8 mouse cellular contexts compared by ENCODE assay signal in the genomic region with DNA sequence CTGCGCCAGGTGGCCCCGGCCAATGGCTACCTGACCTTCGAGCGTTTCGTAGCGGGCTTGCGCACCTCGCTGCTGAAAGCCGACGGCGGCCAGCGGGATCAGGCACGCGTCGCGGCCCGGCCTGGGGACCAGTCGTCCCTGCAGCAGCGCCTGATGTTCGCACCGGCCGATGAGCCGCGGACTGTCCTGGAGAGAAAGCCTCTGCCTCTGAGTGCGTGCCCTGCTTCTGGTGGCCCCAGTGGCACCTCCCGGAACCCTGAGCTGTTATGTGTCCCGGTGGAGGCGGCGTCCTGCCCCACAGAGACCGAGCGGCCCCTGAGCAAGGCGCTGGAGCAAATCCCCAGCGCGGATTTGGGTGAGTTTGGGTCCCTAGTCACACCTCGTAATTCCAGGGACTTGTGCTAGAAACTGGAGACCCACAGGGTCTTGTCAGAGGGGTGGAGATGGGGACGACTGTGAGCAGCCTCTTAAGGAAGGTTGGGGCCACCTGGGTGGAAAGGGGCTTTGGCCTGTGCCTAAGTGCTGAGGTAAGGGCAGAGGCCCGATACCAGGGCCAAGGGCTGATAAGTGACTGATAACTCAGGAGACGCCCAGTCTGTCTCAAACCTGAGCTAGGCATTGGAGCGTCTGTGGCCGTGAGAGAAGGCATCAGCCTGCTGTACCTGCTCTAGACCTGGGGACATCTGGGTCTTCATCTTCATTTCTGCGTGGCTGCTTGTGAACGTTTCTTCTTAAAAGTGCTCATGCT. TPM values are rescaled to one million over a fixed set of nuclear protein-coding genes. Genes with fewer than 3 reads are reported as not detected.
DNase-seq lines count a peak whose midpoint lies in the region; ATAC-seq and TF ChIP-seq lines count a peak whose summit lies in the region.

No protein-coding gene starts in this region.

- peak; percentile 27; the same call in 1 of the 2 replicates for ATAC-seq in heart, embryonic 11.5 days (replicated peaks; ENCODE audit: insufficient number of reproducible peaks, low FRiP score, low TSS enrichment)
- no peak; the same call in 1 of the 2 replicates for ATAC-seq in hindbrain, embryonic 14.5 days (ENCODE audit: low FRiP score)
- ATAC-seq in midbrain, embryonic 11.5 days (ENCODE audit: low FRiP score) = peak; percentile 51

- H3K36me3 ChIP-seq in heart, embryonic 11.5 days (ENCODE audit: control insufficient read depth, insufficient read depth, low read length) = peaks cover 2% of the 10 kb centered on the region; the same call in 1 of the 2 replicates
- no peaks in the 10 kb centered on the region for H3K36me3 ChIP-seq in hindbrain, embryonic 14.5 days (replicated peaks; ENCODE audit: control insufficient read depth, insufficient read depth)
- H3K36me3 ChIP-seq in midbrain, embryonic 11.5 days (ENCODE audit: control insufficient read depth, insufficient read depth, low read length) = peaks cover 11% of the 10 kb centered on the region

- peaks cover 11% of the 10 kb centered on the region for H3K4me1 ChIP-seq in heart, embryonic 11.5 days (ENCODE audit: control insufficient read depth, insufficient read depth, low read length)
- peaks cover 3% of the 10 kb centered on the region for H3K4me1 ChIP-seq in bone marrow, adult 2 months (ENCODE audit: control insufficient read depth, insufficient read depth, low read length)
- H3K4me1 ChIP-seq in hindbrain, embryonic 14.5 days (replicated peaks; ENCODE audit: control insufficient read depth, insufficient read depth, low read length) = peaks cover 19% of the 10 kb centered on the region
- H3K4me1 ChIP-seq in midbrain, embryonic 11.5 days (ENCODE audit: control insufficient read depth, insufficient read depth, low read length) = peaks cover 24% of the 10 kb centered on the region

- DNase-seq in heart, adult 18-20 months = no peak
- no peak for DNase-seq in hindbrain, embryonic 14.5 days (ENCODE audit: low spot score)
- DNase-seq in midbrain, embryonic 11.5 days (ENCODE audit: low spot score, missing footprints) = peak; percentile 89
- no peak for DNase-seq in adrenal gland, adult 8-10 months
- DNase-seq in embryo, embryonic 11 days = no peak
- DNase-seq in layer of hippocampus, postnatal 14 days (ENCODE audit: low spot score in 2 of 2) = no peak

- no peaks in the 10 kb centered on the region for H3K9me3 ChIP-seq in heart, embryonic 11.5 days (replicated peaks; ENCODE audit: control insufficient read depth, low read length)
- no peaks in the 10 kb centered on the region for H3K9me3 ChIP-seq in hindbrain, embryonic 14.5 days (ENCODE audit: control insufficient read depth, low read length)
- H3K9me3 ChIP-seq in midbrain, embryonic 11.5 days (ENCODE audit: control insufficient read depth, low read length) = no peaks in the 10 kb centered on the region

- peak overlapping the region; percentile 36; the same call in 1 of the 2 replicates for H3K27ac ChIP-seq in heart, embryonic 11.5 days (ENCODE audit: low read depth, low read length)
- peak overlapping the region; percentile 50 for H3K27ac ChIP-seq in bone marrow, adult 2 months (ENCODE audit: control insufficient read depth, insufficient read depth, low read depth, low read length, poor library complexity)
- H3K27ac ChIP-seq in hindbrain, embryonic 14.5 days = no peak overlapping the region
- H3K27ac ChIP-seq in midbrain, embryonic 11.5 days (ENCODE audit: low read depth, low read length) = no peak overlapping the region

- peaks cover 10% of the 10 kb centered on the region for H3K27me3 ChIP-seq in heart, embryonic 11.5 days (ENCODE audit: control insufficient read depth, insufficient read depth, low read length)
- no peaks in the 10 kb centered on the region; the same call in 1 of the 2 replicates for H3K27me3 ChIP-seq in hindbrain, embryonic 14.5 days (ENCODE audit: control insufficient read depth, insufficient read depth, low read length)
- H3K27me3 ChIP-seq in midbrain, embryonic 11.5 days (ENCODE audit: control insufficient read depth, insufficient read depth, low read length) = no peaks in the 10 kb centered on the region

- H3K4me2 ChIP-seq in heart, embryonic 11.5 days = peak overlapping the region; percentile 92
- H3K4me2 ChIP-seq in hindbrain, embryonic 14.5 days (replicated peaks) = peak overlapping the region; percentile 99
- peak overlapping the region; percentile 87 for H3K4me2 ChIP-seq in midbrain, embryonic 11.5 days

- WGBS in heart, embryonic 11.5 days (ENCODE audit: insufficient replicate concordance) = 3% methylated on average over 42 of the region's 42 CpGs
- WGBS in bone marrow, adult 2 months = 3% methylated on average over 42 of the region's 42 CpGs
- WGBS in hindbrain, embryonic 14.5 days = 3% methylated on average over 42 of the region's 42 CpGs
- WGBS in midbrain, embryonic 11.5 days = 2% methylated on average over 42 of the region's 42 CpGs

- peak overlapping the region; percentile 68 for H3K4me3 ChIP-seq in heart, embryonic 11.5 days (ENCODE audit: low read depth, low read length)
- H3K4me3 ChIP-seq in bone marrow, adult 2 months (replicated peaks; ENCODE audit: control insufficient read depth, low read depth, low read length) = peak overlapping the region; percentile 61
- peak overlapping the region; percentile 70 for H3K4me3 ChIP-seq in hindbrain, embryonic 14.5 days (replicated peaks; ENCODE audit: low read length)
- H3K4me3 ChIP-seq in midbrain, embryonic 11.5 days (ENCODE audit: low read depth, low read length) = peak overlapping the region; percentile 86

- TF ChIP-seq CTCF in bone marrow, adult 2 months (IDR thresholded peaks at IDR 0.05; ENCODE audit: control insufficient read depth, insufficient read depth, low read length) = no peak

- peak overlapping the region; percentile 68 for H3K9ac ChIP-seq in heart, embryonic 11.5 days (ENCODE audit: low read depth, low read length)
- H3K9ac ChIP-seq in hindbrain, embryonic 14.5 days = peak overlapping the region; percentile 70
- peak overlapping the region; percentile 85 for H3K9ac ChIP-seq in midbrain, embryonic 11.5 days (ENCODE audit: low read length)

- no peak for TF ChIP-seq POLR2A in bone marrow, adult 2 months (IDR thresholded peaks at IDR 0.05; ENCODE audit: borderline replicate concordance, control insufficient read depth, low read depth, low read length)

RNA-seq across cellular contexts. Expression of a gene that starts 0.7 kb away (rescaled TPM):
- 16.0 and 18.2 TPM in 2 replicates for polyA plus RNA-seq in heart, embryonic 11.5 days (2014; fragmentation: Nextera tagmentation; extraction: Ambion mirVana)
- total RNA-seq in heart, adult 18-20 months (2021) = not detected
- 13.7 and 27.3 TPM in 2 replicates for polyA plus RNA-seq in bone marrow, adult 2 months (2011; ENCODE audit: insufficient read depth, insufficient read length, low replicate concordance, missing spikeins)
- polyA plus RNA-seq in hindbrain, embryonic 14.5 days (2014; fragmentation: Nextera tagmentation; extraction: Ambion mirVana) = 10.0 and 10.8 TPM in 2 replicates
- 47.9 and 53.3 TPM in 2 replicates for polyA plus RNA-seq in midbrain, embryonic 11.5 days (2014; fragmentation: Nextera tagmentation; extraction: Ambion mirVana)
- total RNA-seq in adrenal gland, adult 8-10 months (2022) = under 1 TPM in 3 of 4 experiments, not detected in 1; 0.31 to 0.71 (median 0.61) TPM
- total RNA-seq in layer of hippocampus, postnatal 14 days (2021) = 10 to 100 TPM; 11.9 to 15.3 TPM

RNA-seq across cellular contexts. Expression of a gene that starts 7.3 kb away (rescaled TPM):
- 10.8 and 11.2 TPM in 2 replicates for polyA plus RNA-seq in heart, embryonic 11.5 days (2014; fragmentation: Nextera tagmentation; extraction: Ambion mirVana)
- total RNA-seq in heart, adult 18-20 months (2021) = 10 to 100 TPM; 10.3 to 11.8 TPM
- 20.1 and 62.6 TPM in 2 replicates for polyA plus RNA-seq in bone marrow, adult 2 months (2011; ENCODE audit: insufficient read depth, insufficient read length, low replicate concordance, missing spikeins)
- 6.3 and 6.8 TPM in 2 replicates for polyA plus RNA-seq in hindbrain, embryonic 14.5 days (2014; fragmentation: Nextera tagmentation; extraction: Ambion mirVana)
- 3.4 and 6.7 TPM in 2 replicates for polyA plus RNA-seq in midbrain, embryonic 11.5 days (2014; fragmentation: Nextera tagmentation; extraction: Ambion mirVana)
- total RNA-seq in adrenal gland, adult 8-10 months (2022) = 10 to 100 TPM; 29.5 to 48.3 (median 31.5) TPM
- 10 to 100 TPM in 1 of 2 experiments, 1 to 10 TPM in 1; 9.2 to 11.8 TPM for total RNA-seq in layer of hippocampus, postnatal 14 days (2021)

RNA-seq across cellular contexts. Expression of a gene that starts 16.7 kb away (rescaled TPM):
- polyA plus RNA-seq in heart, embryonic 11.5 days (2014; fragmentation: Nextera tagmentation; extraction: Ambion mirVana) = 13.1 and 14.0 TPM in 2 replicates
- total RNA-seq in heart, adult 18-20 months (2021) = 1 to 10 TPM; 5.9 to 7.0 TPM
- 22.8 and 29.5 TPM in 2 replicates for polyA plus RNA-seq in bone marrow, adult 2 months (2011; ENCODE audit: insufficient read depth, insufficient read length, low replicate concordance, missing spikeins)
- polyA plus RNA-seq in hindbrain, embryonic 14.5 days (2014; fragmentation: Nextera tagmentation; extraction: Ambion mirVana) = 21.5 and 24.7 TPM in 2 replicates
- polyA plus RNA-seq in midbrain, embryonic 11.5 days (2014; fragmentation: Nextera tagmentation; extraction: Ambion mirVana) = 15.9 and 16.0 TPM in 2 replicates
- total RNA-seq in adrenal gland, adult 8-10 months (2022) = 10 to 100 TPM; 39.8 to 59.1 (median 45.7) TPM
- 10 to 100 TPM; 24.7 to 29.4 TPM for total RNA-seq in layer of hippocampus, postnatal 14 days (2021)

RNA-seq across cellular contexts. Expression of a gene that starts 22.9 kb away (rescaled TPM):
- polyA plus RNA-seq in heart, embryonic 11.5 days (2014; fragmentation: Nextera tagmentation; extraction: Ambion mirVana) = 0.18 and 0.20 TPM in 2 replicates
- total RNA-seq in heart, adult 18-20 months (2021) = 10 to 100 TPM; 13.7 to 14.5 TPM
- 0.54 TPM in 1 of 2 replicates, not detected in the other for polyA plus RNA-seq in bone marrow, adult 2 months (2011; ENCODE audit: insufficient read depth, insufficient read length, low replicate concordance, missing spikeins)
- polyA plus RNA-seq in hindbrain, embryonic 14.5 days (2014; fragmentation: Nextera tagmentation; extraction: Ambion mirVana) = 2.6 and 3.3 TPM in 2 replicates
- 0.12 and 0.23 TPM in 2 replicates for polyA plus RNA-seq in midbrain, embryonic 11.5 days (2014; fragmentation: Nextera tagmentation; extraction: Ambion mirVana)
- total RNA-seq in adrenal gland, adult 8-10 months (2022) = 1 to 10 TPM; 3.1 to 9.7 (median 5.1) TPM
- 10 to 100 TPM; 22.3 to 23.4 TPM for total RNA-seq in layer of hippocampus, postnatal 14 days (2021)

RNA-seq across cellular contexts. Expression of a gene that starts 26.3 kb away (rescaled TPM):
- 16.8 and 18.9 TPM in 2 replicates for polyA plus RNA-seq in heart, embryonic 11.5 days (2014; fragmentation: Nextera tagmentation; extraction: Ambion mirVana)
- 10 to 100 TPM; 25.7 to 27.9 TPM for total RNA-seq in heart, adult 18-20 months (2021)
- 3.4 and 22.4 TPM in 2 replicates for polyA plus RNA-seq in bone marrow, adult 2 months (2011; ENCODE audit: insufficient read depth, insufficient read length, low replicate concordance, missing spikeins)
- 365 and 378 TPM in 2 replicates for polyA plus RNA-seq in hindbrain, embryonic 14.5 days (2014; fragmentation: Nextera tagmentation; extraction: Ambion mirVana)
- polyA plus RNA-seq in midbrain, embryonic 11.5 days (2014; fragmentation: Nextera tagmentation; extraction: Ambion mirVana) = 101 and 106 TPM in 2 replicates
- 100 to 1,000 TPM; 148 to 171 (median 163) TPM for total RNA-seq in adrenal gland, adult 8-10 months (2022)
- total RNA-seq in layer of hippocampus, postnatal 14 days (2021) = 100 to 1,000 TPM; 402 to 418 TPM

Comparison
In these comparisons a context has a peak if more than half of its experiments do, and no peak if none do; other contexts are left out.
1. H3K27ac ChIP-seq: peak in heart, embryonic 11.5 days (single experiment) and bone marrow, adult 2 months (single experiment); none in hindbrain, embryonic 14.5 days (single experiment) and midbrain, embryonic 11.5 days (single experiment).
2. Peak in every context shown above with its lines, with median percentiles within 50 percentile points of each other: H3K4me2 ChIP-seq, H3K4me3 ChIP-seq and H3K9ac ChIP-seq.